Mouse (Mus musculus): ENCODE measurements at regions not wholly inside any gene's neighbourhood (a gene's known extent, or its start where the extent isn't known, plus 50 kb on each side); places are given as distances from the start of the nearest gene placed in this dataset.
"Not testable (repeated sequence)": the region's sequence is repeated elsewhere in the genome, so short reads cannot be mapped to it uniquely, and the experiment has no call there.

DNA sequence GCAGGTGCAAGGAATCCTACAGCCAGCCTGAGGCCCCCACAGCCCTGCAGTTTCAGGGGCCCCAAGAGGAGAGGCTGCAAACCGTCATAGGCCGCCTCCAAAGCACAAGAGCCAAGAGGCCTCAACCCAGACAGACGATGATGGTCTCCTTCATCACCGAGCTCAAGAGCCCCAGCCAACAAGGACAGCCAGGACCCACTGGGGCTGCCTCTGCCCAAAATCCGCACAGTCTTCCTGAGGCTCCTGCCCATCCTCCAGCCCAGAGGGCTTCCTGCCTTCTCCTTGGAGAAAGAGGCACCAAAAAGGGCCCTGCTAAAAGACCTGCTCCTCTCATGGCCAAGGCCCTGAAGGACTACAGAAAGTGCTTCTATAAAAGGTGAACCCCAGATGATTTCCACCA is 112.3 kb downstream of the Nus1 start:
- DNase-seq (ENCODE audit: extremely low spot score, low read depth, low spot score): not testable (repeated sequence)

DNA sequence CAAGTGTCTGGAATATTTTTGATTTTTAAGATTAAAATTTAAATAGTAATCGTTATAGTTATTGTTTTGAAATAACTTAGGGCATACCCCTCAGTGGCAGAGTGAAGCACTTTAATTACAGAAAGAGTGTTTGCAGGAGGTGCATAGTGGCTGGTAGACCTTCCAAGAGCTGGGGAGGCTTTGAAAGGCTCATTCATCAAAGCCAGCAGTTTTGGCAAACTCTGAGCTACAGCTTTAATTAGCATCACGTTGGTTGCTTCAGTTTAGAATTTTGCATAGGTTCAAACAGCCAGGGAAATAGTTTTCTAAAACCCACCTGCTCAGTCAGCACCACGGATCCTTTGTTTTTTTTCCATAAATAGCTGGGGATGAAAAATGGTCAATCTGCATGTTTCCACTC is 113.5 kb downstream of the Nus1 start:
- DNase-seq (ENCODE audit: extremely low spot score, low read depth, low spot score): no peak

GRCm38 (mm10) chr10:52533278-52533892 is 116.0 kb downstream of the Nus1 start:
- DNase-seq (ENCODE audit: extremely low spot score, low read depth, low spot score): no peak

DNA sequence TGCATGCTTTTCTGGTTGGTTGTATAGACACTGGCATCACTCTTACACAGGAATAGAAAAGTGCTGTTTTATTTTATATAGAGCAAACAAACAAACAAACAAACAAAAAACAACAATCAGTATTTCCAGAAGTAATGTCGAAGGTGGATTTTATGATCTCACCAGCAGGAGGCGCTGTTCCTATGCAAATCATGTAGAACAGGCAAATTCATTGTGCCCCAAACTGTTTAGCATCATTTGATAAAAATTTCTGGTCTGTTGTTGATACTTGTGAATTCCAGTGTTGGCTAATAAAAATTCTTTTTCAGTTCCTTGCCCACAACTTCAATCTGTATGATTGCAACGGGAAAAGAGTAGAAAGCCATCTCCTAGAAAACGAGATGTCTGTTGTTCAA is 116.5 kb downstream of the Nus1 start:
- DNase-seq (ENCODE audit: extremely low spot score, low read depth, low spot score): peak; percentile 31

DNA sequence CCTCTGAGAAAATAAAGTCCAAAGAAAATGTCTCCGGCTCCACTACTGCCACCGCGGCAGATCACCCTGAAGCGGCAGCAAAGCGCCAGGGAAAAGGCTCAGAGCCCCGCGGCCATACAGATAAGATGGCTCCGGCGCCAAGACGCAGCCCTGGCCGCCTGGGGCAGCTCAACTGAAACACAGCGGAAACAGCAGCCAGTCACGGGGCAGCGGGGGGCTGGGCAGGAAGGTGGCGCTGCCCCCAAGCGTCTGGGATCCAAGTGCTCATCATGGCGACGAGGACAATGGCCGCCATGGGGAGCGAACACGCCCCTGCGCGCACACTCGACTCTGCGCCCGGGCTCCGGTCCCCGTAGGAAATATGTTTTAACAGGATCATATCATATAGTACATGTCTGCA is 128.2 kb downstream of the Nus1 start:
- DNase-seq (ENCODE audit: extremely low spot score, low read depth, low spot score): no peak

DNA sequence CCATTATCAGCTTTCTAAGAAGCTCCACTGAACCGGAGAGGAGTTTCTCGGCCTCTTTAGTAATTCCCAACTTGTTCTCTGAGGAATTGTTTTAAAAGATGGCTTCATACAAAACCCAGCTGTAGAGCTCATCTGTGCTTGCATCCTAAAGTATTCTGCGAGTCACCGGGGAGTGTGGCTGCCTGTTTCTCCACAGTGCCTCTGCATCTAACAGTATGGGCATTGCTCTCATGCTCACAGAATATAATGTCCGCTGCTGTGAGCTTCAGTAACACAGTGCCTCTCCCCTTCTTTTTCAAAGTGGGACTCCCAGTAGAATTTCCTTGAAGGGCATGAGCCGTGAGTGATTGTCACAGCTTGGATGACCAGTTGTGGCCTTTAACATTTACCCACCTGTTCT is 113.0 kb upstream of the Slc35f1 start:
- DNase-seq (ENCODE audit: extremely low spot score, low read depth, low spot score): no peak

DNA sequence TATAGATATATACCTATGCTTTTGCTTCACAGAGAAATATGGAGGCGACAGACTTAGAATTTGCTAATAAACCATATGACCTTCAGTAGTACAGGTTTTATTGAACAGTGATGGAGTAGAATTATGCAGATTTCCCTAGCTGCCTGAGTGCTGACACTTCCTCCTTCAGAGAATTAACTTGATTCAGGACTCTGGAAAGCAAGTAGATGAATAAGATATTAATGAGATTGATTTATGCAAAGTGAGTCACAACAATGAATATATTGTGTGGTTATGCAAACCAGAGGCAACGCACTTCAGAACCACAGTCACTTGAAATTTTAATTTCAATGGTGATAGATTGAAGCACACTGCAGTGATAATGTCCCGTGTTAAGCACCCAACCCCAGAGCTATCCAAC is 112.5 kb upstream of the Slc35f1 start:
- DNase-seq (ENCODE audit: extremely low spot score, low read depth, low spot score): no peak

DNA sequence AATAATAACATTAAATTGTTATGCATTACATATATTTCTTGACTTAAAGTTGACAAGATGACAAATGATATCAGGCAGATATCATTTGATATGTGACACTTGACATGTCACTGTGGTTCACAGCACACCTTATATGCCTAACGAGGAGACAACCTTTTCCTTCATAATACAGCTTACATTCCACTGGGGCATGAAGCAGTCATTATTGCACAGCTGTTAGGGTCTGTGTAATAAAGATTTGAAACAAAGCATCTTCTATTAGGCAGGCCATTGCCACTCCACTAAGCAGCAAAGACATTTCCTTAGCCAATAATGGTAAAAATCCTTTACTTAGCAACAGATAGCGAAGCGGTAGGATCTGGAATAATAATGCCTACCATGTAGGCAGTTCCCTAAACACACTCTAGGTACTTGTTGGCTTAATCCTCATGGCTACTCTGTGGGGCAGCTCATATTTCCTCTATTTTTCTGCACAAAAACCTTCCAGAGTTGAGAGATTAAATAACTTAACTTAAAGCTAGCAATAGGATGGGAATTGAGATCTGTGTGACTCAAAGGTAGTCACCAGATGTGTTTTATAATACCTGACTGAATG is 112.0 kb upstream of the Slc35f1 start:
- no peak for DNase-seq (ENCODE audit: extremely low spot score, low read depth, low spot score)

- no peak for DNase-seq (ENCODE audit: extremely low spot score, low read depth, low spot score)
These were observed 96.6 kb upstream of the Slc35f1 start for GRCm38 (mm10) chr10:52593780-52594179.

Measured in hindlimb bud, embryonic 11.5 days (tissue).